1 mouse cellular context compared by ENCODE assay signal in genomic region chr8:123422781-123423159, GRCm38 (mm10).
TF ChIP-seq lines count a peak whose summit lies in the region.

No protein-coding gene starts in this region.

TF ChIP-seq in MEL, 35 proteins besides CTCF, POLR2A, EP300 and RAD21 (continued from another document):
- TF ChIP-seq ZNF384 (IDR thresholded peaks at IDR 0.05; ENCODE audit: low read depth, low read length) (no peak), E2F4 (IDR thresholded peaks at IDR 0.05; ENCODE audit: borderline replicate concordance, low read depth, low read length) (no peak), USF1 (IDR thresholded peaks at IDR 0.05; ENCODE audit: low read depth, low read length) (no peak), UBTF (IDR thresholded peaks at IDR 0.05; ENCODE audit: borderline replicate concordance, insufficient read depth, low read depth, low read length) (no peak), ETS1 (IDR thresholded peaks at IDR 0.05; ENCODE audit: low read depth, low read length) (no peak), MAFK (IDR thresholded peaks at IDR 0.05; ENCODE audit: borderline replicate concordance, low read depth, low read length) (no peak), ZMIZ1 (IDR thresholded peaks at IDR 0.05; ENCODE audit: low read depth, low read length) (no peak)
